Mouse (Mus musculus): ENCODE results near the gene Tspan31. TPM values are rescaled to one million over a fixed set of nuclear protein-coding genes. Genes with fewer than 3 reads are reported as not detected.

Gene Tspan31
- total RNA-seq, 2 experiments from 2014 or later, result 62.7 to 65.4 TPM

DNA sequence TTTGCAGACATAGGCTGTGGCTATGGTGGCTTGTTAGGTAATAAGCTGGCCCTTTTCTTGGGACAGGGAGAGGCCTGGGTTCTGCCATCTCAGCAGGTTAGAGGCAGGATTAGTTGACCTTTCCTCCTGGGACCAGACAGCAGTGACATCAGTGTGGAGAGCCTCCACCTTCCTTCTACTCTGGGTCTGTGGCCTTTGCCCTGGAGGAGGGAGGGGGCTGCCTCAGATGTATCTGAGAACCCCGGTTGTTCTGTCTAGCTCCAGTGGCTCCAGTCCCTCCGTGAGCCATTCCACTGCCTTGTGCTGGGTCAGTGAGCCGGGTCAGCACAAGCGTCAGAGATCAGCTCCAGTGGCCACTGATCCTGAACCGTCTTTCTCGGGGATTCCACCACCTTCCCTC is 26.9 kb downstream of the Tspan31 start:
- no peak for DNase-seq (ENCODE audit: low spot score in 2 of 2)

DNA sequence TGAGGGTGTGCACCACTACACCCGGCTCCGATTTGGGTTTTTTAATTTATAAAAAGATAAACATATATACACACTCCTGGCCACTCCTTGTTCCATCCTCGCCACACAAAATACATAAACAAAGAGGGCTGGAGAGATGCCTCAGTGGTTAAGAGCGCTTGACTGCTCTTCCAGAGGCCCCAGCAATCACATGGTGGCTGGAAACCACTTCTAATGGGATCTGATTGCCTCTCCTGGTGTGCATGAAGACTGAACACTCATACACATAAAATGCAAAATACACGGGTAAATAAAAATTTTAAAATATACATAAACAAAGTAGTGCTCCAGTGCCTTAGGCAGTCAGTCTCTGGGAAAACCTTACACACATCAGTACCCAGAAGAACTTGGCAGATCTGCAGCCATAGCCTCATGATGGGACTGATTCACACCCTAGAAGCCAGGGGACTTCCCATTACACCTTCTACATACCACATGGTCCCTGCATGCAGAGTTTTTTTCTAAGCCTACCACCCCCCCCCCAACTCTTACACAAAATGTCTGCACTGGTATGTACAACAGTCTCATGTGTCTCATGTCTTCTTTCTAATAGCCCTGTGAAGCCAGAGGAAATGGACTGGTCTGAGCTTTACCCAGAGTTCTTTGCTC is 27.5 kb downstream of the Tspan31 start:
- no peak for DNase-seq (ENCODE audit: low spot score in 2 of 2)

DNA sequence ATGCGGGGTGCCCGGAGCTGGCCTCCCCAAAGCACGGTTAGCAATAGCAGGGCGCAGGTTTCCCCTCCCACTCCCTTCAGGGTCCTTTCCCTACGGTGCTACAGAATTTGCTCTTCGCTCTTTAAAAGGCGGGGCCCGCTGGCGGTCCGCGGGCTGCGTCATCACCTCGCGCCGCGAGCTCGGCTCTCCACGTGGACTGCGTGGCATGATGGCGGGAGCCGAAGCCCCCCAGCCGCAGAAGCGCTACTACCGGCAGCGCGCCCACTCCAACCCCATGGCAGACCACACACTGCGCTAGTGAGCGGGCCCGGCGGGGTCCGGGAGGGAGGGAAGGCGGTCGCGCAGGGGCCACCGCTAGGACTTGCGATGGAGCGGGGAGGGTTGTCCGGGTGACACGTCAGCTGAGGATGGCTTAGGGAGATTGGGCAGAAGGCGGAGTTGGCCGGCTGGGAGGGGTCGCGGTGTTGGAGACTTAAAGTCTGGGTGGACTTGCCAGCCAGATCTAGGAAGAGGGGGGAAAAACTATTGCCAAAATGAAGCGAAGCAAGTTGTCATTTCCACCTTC is 28.2 kb downstream of the Tspan31 start:
- peak; percentile 91 to 93 for DNase-seq (ENCODE audit: low spot score in 2 of 2)

DNA sequence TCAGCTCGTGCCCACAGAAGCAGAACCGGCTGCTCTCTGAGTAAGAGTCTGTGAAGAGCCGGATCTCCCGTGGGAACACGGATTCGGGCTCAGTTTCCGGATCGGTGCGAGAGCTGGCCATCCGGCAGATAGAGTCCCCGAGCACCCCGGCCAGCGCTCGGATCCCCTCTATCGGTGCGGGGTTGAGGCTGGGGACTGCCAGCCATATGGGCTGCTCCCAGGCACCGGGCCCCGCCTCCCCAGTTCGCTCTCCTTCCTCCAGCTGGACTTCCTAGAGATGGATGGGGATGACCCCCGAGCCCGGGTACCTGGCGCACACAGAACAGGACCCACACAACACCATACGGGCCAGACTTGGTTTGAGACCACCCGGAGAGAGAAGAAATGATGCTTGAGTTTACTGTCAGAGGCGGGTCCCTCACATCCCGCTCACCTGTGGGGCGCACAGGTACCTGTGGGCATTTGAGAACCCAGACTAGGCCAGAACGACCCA is 28.7 kb downstream of the Tspan31 start, which contains the start of the genes Mettl1 and Eef1akmt3:
Gene Mettl1 (plus strand): TSS at position 141 of the 493 bp plus-strand sequence.
Gene Eef1akmt3 (minus strand): TSS at position 240 of the 493 bp plus-strand sequence.
- DNase-seq (ENCODE audit: low spot score in 2 of 2), result no peak

DNA sequence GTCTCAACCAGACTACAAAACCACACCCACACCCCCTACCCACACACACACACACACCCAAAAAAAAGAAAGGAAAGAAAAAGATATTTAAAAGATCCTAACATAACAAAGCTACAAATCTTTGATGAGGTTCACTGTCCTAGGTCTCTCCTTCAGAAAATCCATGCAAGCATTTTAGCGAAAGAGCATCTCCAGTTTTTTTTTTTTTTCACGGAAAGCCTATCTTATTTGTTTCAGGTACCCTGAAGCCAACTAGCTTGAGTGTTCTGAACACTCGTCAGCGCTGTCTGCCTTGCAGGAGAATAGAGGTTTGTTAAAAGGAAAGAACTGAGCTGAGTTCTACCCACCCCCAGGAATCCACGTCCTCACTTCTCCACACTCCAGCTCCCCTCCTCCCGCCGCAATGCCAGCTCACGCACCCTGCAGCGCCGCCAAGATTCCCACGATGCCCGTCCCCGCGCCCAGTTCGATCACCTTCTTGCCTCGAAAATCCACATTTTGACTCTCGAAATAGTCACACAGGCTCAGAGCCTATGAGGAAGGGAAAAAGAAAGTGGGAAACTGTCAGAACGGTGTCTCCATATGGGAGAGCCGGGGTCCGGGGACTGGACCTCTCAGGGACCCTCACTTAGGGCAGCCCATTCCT is 29.4 kb downstream of the Tspan31 start:
- DNase-seq (ENCODE audit: low spot score in 2 of 2), result no peak

DNA sequence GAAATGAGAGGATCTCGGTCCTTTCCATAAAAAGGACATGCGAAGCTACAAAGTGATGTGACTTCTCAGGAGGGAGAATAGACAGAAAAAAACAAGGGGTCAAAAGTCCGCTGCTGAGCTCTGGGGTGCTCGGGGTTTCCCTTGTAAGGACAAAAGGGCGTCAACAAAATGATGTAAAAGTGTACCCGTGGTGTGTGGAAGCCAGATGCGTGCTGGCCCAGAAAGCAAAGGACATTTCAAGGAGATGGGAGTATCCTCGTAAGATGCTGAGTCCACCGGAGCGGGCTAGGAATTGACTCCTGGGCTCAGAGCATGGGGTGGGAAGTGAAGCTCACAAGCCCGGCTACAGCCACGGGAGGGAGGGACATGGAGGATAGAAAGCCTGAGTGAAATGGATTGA is 32.4 kb downstream of the Tspan31 start:
- DNase-seq (ENCODE audit: low spot score in 2 of 2), result no peak

DNA sequence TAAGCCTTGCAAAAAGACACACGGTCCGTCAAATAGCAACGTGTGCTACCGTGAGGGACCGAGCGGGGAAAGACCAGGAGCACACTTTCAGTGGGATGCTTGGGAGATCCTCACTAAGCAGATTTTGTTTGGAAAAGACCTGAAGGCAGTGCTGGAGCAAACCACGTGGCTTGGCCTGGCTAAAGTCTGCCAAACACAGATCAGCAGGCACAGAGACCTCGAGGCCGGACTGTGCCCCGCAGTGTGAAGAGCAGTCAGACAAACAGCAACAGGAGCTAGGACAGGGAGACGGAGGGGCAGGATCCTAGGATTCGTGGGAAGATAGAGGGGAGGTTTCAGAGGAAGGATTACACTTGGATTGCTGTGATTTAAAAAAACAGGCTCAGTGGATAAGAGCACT is 33.8 kb downstream of the Tspan31 start:
- DNase-seq (ENCODE audit: low spot score in 2 of 2), result no peak

DNA sequence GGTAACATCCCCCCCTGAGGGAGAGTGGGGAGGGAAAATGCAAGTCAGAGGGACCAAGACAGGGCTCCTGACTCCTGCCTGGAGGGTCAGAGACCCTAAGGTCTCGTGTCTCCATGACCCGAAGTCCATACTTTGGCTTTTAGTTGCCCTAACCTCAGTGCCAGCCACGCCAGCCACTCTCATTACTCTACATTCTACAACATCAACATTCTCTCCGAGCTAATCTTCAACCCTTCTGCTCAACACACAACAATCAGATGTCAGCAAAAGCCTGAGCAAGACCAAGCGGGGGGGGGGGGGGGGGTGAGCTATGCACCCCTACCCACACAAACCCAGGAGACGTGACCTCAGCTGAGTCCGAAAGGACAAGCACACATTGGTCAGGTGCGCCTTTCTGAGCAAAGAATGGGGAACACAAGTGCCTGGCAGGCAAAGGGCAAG is 36.7 kb downstream of the Tspan31 start:
- no peak for DNase-seq (ENCODE audit: low spot score in 2 of 2)

DNA sequence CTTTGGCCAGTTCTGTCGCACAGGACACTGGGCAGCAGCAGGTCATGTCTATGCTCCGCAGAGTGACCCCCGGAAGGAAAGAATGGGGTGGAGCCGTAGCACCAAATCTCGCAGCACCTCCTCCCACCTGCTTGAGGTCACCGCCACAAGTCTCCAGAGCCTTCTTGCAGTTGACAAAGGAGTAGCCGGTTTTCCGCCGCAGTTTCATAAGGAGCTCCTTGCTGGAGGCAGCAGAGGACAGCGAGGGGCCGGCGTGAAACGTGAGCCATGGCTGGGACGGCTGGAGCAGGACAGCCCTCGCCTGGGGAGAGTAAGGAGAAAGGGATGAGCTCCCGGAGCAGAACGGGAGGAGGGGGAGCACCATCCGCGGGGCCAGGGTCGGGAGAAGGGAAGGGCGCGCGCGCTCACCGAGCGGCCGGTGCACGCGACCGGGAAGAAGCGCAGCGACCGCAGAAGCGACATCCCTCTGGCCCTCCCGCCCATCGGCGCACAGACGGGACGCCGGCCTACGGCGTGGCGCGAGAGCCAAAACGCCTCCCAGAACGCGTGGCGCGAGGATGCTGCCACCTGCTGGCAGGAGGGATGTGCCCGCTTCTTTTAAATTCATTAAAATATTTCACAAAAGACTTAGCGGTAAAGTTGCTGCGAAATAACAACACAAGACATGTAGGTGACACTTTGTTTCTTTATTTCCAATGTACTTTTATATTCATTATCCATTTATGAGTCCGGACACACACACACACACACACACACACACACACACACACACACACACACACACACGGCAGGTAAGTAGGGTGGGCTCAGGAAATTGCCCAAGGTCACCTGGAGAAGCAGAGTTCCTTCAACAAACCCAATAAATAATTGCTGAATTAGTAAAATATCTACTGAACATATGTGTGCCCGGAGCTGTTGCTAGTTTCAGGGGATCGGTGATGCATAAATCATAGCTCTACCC is 39.4 kb downstream of the Tspan31 start, which contains the start of gene Tsfm:
Gene Tsfm (minus strand): TSS at position 505 of the 961 bp plus-strand sequence.
- peak; percentile 87 to 94 for DNase-seq (ENCODE audit: low spot score in 2 of 2)

DNA sequence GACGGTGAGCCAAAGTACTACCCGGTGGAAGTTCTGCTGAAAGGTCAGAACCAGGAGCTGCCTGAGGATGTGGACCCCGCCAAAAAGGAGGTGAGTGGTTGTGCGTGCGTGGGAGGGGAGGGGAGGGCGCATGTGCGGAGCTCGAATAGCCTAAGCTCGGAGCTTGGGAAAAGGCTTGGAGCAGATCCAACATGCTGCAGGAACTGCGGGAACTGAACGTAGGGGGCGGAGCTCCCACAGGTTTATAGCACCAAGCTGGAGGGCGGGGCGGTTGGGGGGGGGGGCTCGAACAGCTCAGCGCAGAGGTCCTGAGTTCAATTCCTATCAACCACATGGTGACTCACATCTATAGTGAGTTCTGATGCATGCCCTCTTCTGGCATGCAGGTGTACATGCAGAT is 51.6 kb downstream of the Tspan31 start:
- no peak for DNase-seq (ENCODE audit: low spot score in 2 of 2)

Other genes starting within 250 kb of the Tspan31 start
- 1 to 10 TPM; 8.9 to 9.2 TPM for gene Atp23, start 168.9 kb downstream of the Tspan31 start, total RNA-seq (2021)
- 10 to 100 TPM; 90.7 to 93.6 TPM for gene Ctdsp2, start 91.5 kb downstream of the Tspan31 start, total RNA-seq (2021)
- gene Avil, start 69.6 kb downstream of the Tspan31 start, total RNA-seq (2021), result under 1 TPM; 0.48 to 0.62 TPM
- 10 to 100 TPM; 27.4 to 31.9 TPM for gene Tsfm, start 39.4 kb downstream of the Tspan31 start, total RNA-seq (2021)
- 10 to 100 TPM; 10.2 to 10.9 TPM for gene Mettl1, start 28.9 kb downstream of the Tspan31 start, total RNA-seq (2021)
- gene Eef1akmt3, start 28.8 kb downstream of the Tspan31 start, total RNA-seq (2021), result under 1 TPM; 0.36 to 0.41 TPM
- gene Cyp27b1, start 22.0 kb downstream of the Tspan31 start, total RNA-seq (2021), result 1 to 10 TPM in 1 of 2 experiments, under 1 TPM in 1; 0.74 to 1.0 TPM
- gene March9, start 10.1 kb downstream of the Tspan31 start, total RNA-seq (2021), result 10 to 100 TPM; 31.8 to 34.9 TPM
- gene Cdk4, start 6.7 kb downstream of the Tspan31 start, total RNA-seq (2021), result 100 to 1,000 TPM; 120 to 123 TPM
- 100 to 1,000 TPM; 719 to 736 TPM for gene Agap2, start 5.0 kb upstream of the Tspan31 start, total RNA-seq (2021)
- 100 to 1,000 TPM; 100 to 103 TPM for gene Os9, start 50.9 kb upstream of the Tspan31 start, total RNA-seq (2021)
- 100 to 1,000 TPM; 108 to 110 TPM for gene B4galnt1, start 95.0 kb upstream of the Tspan31 start, total RNA-seq (2021)
- 1 to 10 TPM; 4.6 to 5.9 TPM for gene Slc26a10, start 110.4 kb upstream of the Tspan31 start, total RNA-seq (2021)
- 100 to 1,000 TPM; 196 to 200 TPM for gene Arhgef25, start 119.8 kb upstream of the Tspan31 start, total RNA-seq (2021)
- gene Dtx3, start 125.5 kb upstream of the Tspan31 start, total RNA-seq (2021), result 100 to 1,000 TPM; 200 to 207 TPM
- gene Pip4k2c, start 141.3 kb upstream of the Tspan31 start, total RNA-seq (2021), result 10 to 100 TPM; 65.7 to 69.2 TPM
- 100 to 1,000 TPM; 413 to 455 TPM for gene Kif5a, start 193.1 kb upstream of the Tspan31 start, total RNA-seq (2021)
- gene Dctn2, start 196.1 kb upstream of the Tspan31 start, total RNA-seq (2021), result 100 to 1,000 TPM; 298 to 304 TPM
- gene Mbd6, start 218.8 kb upstream of the Tspan31 start, total RNA-seq (2021), result 10 to 100 TPM; 46.0 to 53.3 TPM
- gene Mars, start 241.5 kb upstream of the Tspan31 start, total RNA-seq (2021), result 10 to 100 TPM; 56.3 to 59.4 TPM